Comparison of ENCODE assay signal across 8 mouse cellular contexts in the genomic region with DNA sequence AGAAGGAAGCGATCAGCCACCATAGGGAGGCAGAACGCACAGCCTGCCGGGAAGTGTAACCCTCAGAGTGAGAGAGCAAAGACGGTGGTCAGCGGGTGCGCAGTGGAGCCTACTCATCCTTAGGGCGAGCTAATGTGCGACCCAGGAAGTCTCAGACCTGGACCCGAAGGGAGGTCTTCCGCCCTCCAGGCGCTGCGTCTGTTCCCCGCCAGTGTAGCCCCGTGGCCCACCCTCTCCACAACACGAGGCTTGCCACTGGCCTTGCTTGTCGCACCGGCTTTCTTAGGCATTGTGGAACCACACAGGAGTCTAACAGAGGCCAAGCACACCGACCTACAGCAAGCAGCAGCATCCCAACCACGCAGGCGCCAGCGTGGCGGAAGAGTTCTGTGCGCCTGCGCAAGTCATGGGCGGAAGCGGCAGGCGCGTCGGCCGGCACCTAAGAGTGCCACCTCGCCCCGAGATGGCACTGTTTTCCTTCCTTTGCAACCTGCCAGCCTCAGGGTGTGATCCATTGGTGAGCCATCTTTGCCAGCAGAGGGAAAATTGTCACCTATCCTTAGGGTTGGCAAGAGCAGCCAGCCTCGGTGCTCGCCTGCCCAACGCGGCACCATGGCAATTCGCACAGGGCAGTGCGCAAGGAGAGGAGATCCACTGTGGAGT. TPM values are rescaled to one million over a fixed set of nuclear protein-coding genes. Genes with fewer than 3 reads are reported as not detected.
DNase-seq lines count a peak whose midpoint lies in the region; ATAC-seq lines count a peak whose summit lies in the region.

TSS of gene 3110040N11Rik (minus strand) at position 384 of the 663 bp plus-strand sequence.

- no peaks in the 10 kb centered on the region for H3K9me3 ChIP-seq in intestine, embryonic 14.5 days (ENCODE audit: control insufficient read depth, low read length)

- H3K4me3 ChIP-seq in intestine, embryonic 14.5 days (ENCODE audit: low read depth, low read length) = peak within 1 kb of the TSS; percentile 71

- peak within 1 kb of the TSS; percentile 97 for H3K27ac ChIP-seq in intestine, embryonic 14.5 days (ENCODE audit: low read depth)

- peak; percentile 79 to 84 for DNase-seq in adrenal gland, adult 18-20 months (ENCODE audit: low spot score in 2 of 2)
- DNase-seq in embryo, embryonic 11 days = peak; percentile 94
- DNase-seq in gastrocnemius, postnatal 25 days = peak; percentile 74
- peak; percentile 89 for DNase-seq in intestine, embryonic 14.5 days (ENCODE audit: low spot score)
- peak; percentile 83 to 84 for DNase-seq in left cerebral cortex, postnatal 14 days (ENCODE audit: low spot score in 2 of 2)
- peak; percentile 93 for DNase-seq in mesoderm, embryonic 11.5 days (ENCODE audit: low read depth, low spot score)
- peak; percentile 77 to 83 for DNase-seq in right cerebral cortex, postnatal 36 days (ENCODE audit: low spot score in 2 of 2)
- peak; percentile 90 for DNase-seq in yolk sac, embryonic 10.5 days (ENCODE audit: low spot score)

- H3K4me1 ChIP-seq in intestine, embryonic 14.5 days (replicated peaks; ENCODE audit: control insufficient read depth, insufficient read depth, low read length) = peaks cover 11% of the 10 kb centered on the region

- H3K27me3 ChIP-seq in intestine, embryonic 14.5 days (replicated peaks; ENCODE audit: control insufficient read depth, insufficient read depth, low read length) = no peaks in the 10 kb centered on the region

- peaks cover 24% of the 10 kb centered on the region for H3K36me3 ChIP-seq in intestine, embryonic 14.5 days (ENCODE audit: control insufficient read depth, insufficient read depth, low read length)

- WGBS in intestine, embryonic 14.5 days = 1% methylated on average over 38 of the region's 38 CpGs

- peak within 1 kb of the TSS; percentile 76 for H3K9ac ChIP-seq in intestine, embryonic 14.5 days (ENCODE audit: low read length)

- intact Hi-C loops in left cerebral cortex, postnatal 14 days (cut with DNase I) = loop anchor here (2.0 to 10.0 kb wide), 5 partner anchors 40 to 328 kb away; partner anchors contain the start of genes Btbd1 and Hdgfl3

- peak; percentile 90 for ATAC-seq in intestine, embryonic 14.5 days (replicated peaks; ENCODE audit: low FRiP score, low TSS enrichment, low read depth)

- peak within 1 kb of the TSS; percentile 70 for H3K4me2 ChIP-seq in intestine, embryonic 14.5 days (ENCODE audit: low read length)

RNA-seq across cellular contexts. Expression of gene 3110040N11Rik, which starts in this region (rescaled TPM):
- total RNA-seq in adrenal gland, adult 18-20 months (2021) = 10 to 100 TPM; 30.4 to 43.2 TPM
- 10 to 100 TPM; 13.3 to 16.9 TPM for total RNA-seq in gastrocnemius, postnatal 25 days (2021)
- 48.1 and 50.4 TPM in 2 replicates for polyA plus RNA-seq in intestine, embryonic 14.5 days (2014; fragmentation: Nextera tagmentation; extraction: Ambion mirVana)
- 10 to 100 TPM; 28.8 to 29.1 TPM for total RNA-seq in left cerebral cortex, postnatal 14 days (2021)

Comparison
In these comparisons a context has a peak if more than half of its experiments do, and no peak if none do; other contexts are left out.
1. Peak in every context shown above with its lines: DNase-seq, ATAC-seq, H3K4me3 ChIP-seq and H3K27ac ChIP-seq.